Mouse (Mus musculus) heart, postnatal 10 days (tissue): ENCODE measurements around the gene Cers3. TPM values are rescaled to one million over a fixed set of nuclear protein-coding genes. Genes with fewer than 3 reads are reported as not detected.
A peak's percentile ranks its signal among the peaks of the same experiment; 100 is the strongest.

Source experiments
- DNase-seq, 2 experiments: peaks; one replicate each; pipeline ENCODE4 v3.0.0; 2021
- intact Hi-C: fragments of 180-260 bp; cut with DNase I; formaldehyde crosslinking; loops from one replicate; pipeline ENCODE4 v1.15.1; 2025
- total RNA-seq, 2 experiments: library from RNA; stranded (reverse); gene quantifications; 2 replicates each; pipeline ENCODE4 v1.2.3; 2021

Gene Cers3
- total RNA-seq, 2 experiments from 2014 or later, result 0.14 to 0.35 TPM

DNA sequence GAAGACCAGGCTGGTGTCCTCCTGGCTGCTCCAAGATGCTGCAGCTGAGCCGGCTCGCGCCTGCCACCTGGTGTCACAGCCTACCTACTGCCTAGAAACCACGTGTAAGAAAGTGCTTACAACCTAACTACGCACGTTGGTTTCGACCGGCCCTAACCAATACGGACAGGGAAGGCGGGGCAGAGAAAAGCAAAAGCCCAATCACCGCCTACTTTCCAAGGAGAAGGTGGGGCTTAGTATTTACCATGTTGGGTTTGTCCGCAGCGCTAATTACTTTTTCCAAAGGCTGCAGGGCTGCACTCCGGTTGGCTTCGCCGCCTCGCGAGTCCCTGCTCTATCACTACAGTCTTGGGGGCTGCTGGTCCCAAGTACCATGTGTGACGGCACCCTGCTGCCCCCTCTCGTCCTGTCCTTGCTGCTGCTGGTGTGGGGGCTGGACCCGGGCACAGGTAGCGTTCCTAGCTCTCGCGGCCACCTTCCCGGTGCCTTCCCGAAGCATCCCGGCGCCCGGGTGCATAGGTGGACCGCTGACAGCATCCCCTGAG, 96.2 kb downstream of the Cers3 start, which contains the start of gene Adamts17:
Adamts17 (plus strand) TSS at position 273 of the 545 bp plus-strand sequence.
- intact Hi-C loops, result loop anchor here (1.0 to 5.0 kb wide), 6 partner anchors 19 to 359 kb away; no protein-coding TSS in a partner anchor
- peak; percentile 95 to 96 for DNase-seq

DNA sequence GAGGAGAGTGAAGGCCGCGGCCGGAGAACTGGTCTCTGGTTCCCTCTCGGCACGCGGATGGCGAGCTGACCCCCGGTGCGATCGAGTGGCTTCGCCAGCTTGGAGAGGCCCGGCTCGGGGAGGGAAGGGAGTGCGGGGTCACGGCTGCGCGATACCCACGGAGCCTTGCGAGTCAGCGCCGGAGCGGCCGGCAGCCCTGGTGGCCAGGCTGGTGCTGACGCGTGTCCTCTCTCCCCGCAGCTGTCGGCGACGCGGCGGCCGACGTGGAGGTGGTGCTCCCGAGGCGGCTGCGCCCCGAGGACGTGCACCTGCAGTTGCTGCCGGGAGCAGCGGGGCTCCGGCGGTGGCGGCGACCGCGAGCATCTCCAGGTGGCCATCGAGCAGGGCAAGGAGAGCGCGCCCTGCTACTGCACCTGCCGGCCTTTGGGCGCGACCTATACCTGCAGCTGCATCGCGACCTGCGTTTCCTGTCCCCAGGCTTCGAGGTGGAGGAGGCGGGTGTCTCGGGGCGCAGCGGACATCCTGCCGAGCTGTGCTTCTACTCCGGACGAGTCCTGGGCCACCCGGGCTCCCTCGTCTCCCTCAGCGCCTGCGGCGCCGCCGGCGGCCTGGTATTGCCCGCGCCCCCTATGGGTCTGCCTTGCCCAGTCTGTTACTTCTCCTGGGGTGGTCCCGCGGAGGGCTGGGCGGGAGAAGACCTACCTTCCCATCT, 96.9 kb downstream of the Cers3 start:
- DNase-seq, result peak; percentile 54 to 61
- intact Hi-C loops, result loop anchor here (2.0 to 5.0 kb wide), 4 partner anchors 117 to 359 kb away; no protein-coding TSS in a partner anchor

DNA sequence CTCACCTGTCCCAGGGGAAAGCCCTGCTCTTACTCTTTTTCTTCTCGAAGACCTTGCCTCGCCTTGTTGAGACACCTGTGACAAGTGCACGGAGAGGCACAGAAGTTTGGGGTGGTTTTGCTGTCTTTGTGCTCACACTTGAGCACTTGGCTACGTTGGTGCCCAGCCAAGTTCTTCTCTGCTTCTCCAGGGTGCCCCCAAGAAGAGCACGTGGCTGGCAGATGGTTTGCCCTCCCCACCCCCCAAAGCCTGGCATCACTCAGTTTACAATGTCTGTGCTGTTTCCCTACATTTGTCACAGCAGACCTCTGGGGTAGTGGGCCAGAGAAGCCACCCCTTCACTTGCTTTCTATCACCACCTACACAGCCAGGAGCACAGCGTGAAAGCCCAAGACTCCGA, 97.9 kb downstream of the Cers3 start:
- no peak for DNase-seq
- intact Hi-C loops, result loop anchor here (2.0 to 5.0 kb wide), 4 partner anchors 116 to 358 kb away; no protein-coding TSS in a partner anchor

DNA sequence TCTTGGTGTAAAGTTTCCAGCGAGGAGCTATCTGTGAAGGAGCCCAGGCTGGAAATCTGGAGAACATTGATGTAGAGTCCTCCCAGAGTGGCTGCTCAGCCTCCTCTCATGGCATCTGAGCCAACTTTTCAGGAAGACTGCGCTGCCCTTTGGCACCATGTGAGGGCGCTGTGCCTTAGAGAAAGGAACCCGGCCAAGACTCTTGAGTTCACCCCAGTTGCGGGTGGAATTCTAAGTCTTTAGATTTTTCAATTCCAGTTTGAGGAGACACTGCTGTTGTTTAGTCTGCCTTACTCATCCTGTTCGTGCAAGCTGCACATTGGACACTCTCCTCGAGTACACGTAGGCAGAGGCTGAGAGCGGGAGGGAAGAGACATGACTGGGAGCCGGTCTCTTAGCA, 98.7 kb downstream of the Cers3 start:
- intact Hi-C loops, result loop anchor here (1.0 to 5.0 kb wide), 4 partner anchors 45 to 210 kb away; no protein-coding TSS in a partner anchor
- DNase-seq, result peak; percentile 89 to 93

DNA sequence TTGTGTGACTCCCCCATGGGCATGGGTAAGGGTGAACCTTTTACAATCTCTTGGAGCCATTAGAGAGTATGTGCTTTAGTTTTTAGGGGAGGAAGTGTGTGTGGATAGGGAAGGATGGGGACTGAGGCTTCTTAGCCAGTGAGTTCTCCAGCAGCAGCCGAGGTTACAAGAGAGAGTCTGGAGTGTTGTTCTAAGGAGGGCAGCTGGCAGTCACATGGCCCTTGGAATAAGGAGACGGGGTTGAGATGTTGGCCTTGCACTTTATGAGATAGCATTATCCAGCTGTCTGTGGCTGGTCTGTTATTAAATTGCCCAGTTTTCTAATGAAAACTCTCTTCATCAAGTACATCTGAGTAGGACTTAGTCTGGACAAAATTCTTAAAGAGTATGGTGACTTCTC, 100.5 kb downstream of the Cers3 start:
- DNase-seq, result no peak
- intact Hi-C loops, result loop anchor here (5.0 kb wide), 3 partner anchors 113 to 208 kb away; no protein-coding TSS in a partner anchor

DNA sequence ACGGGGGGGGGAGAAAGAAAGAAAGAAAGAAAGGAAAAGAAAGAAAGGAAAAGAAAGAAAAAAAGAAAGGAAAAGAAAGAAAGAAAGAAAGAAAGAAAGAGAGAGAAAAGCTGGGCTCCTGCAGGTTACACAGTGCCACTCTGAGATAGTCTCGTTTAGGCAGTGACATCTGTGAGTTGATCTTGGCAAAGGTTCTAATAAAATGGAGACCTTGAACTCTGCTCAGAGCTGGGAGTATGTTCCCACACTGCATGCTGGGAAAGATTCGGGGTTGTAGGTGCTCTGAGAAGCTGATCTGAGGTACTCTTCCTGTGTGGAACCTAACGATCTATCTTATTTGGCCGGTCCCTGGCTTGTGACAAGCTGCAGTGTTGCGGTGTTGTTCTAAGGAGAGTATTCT, 103.3 kb downstream of the Cers3 start:
- intact Hi-C loops, result no loop called here
- DNase-seq, result no peak

DNA sequence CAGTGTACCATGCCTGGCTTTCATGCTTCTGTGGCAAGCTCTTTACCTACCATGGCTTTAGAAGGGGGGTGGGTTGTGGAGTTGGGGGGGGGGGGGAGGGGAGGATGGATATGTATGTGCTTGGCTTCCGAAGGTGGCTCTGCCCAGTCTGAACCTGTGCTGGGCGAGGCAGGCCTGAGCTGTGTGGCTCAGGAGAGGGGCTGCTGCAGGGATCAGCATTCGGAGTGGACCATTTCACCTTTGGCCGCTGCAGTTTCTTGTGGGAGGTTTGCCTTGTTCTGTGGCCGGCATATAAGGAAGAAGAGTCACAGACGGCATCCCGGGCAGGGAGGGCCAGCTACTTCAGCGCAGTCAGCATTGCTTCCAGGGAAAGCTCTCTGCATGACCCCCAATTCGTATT, 104.0 kb downstream of the Cers3 start:
- DNase-seq, result no peak
- intact Hi-C loops, result no loop called here

DNA sequence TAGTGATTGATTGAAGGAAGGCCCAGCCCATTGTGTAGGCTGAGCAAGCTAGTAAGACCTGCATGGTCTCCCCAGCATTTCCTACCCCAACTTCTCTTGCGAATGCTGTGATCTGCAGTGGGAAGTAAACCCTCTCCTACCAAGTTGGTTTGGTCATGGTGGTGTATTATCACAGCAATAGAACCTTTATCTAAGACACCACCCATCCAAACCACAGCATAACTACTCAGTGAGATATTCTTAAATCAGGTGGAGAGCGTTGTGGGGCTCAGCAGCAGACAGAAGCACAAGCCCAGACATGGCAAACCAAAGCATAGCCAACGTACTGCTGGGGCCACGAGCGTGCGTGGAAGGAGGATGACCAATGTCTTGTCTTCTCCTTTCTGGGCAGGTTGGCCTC, 106.0 kb downstream of the Cers3 start:
- no peak for DNase-seq
- intact Hi-C loops, result no loop called here

DNA sequence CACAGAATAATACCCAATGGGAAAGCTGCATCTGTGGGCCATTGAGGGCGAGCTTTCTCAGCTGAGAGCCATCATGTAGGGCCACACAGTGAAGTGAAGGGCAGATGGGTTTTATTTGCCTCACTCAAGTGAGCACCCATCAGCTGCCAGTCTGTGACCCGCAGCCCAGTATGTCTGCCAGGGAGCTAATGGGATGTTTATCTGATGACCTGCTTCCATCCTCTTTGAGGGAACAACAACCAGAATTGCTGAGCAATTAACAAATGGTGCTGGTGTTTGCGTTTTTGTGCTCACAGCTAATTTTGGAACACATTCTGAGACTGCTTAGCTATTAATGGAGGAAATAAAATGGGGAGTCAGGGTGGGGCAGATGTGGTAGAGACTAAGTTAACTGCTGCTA, 108.9 kb downstream of the Cers3 start:
- intact Hi-C loops, result no loop called here

DNA sequence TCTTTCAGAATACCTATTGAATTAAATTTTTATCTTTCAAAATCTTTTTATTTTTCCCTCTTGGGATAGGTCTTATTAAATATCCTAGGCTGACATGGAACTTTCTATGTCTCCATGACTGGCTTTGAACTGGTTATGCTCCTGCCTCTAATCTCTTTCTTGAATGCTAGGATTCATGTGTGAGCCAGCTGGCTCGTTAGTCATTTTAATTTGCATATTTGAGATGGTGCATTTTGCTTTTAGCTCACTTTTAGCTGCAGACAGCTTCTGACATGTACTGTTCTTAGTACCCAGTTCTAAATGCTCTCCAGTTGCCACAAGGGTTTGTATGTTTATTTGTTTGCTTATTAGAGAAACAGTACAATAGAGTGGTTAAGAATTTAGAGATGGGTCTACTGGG, 114.3 kb downstream of the Cers3 start:
- intact Hi-C loops, result no loop called here
- no peak for DNase-seq

More for the DNA sequence above, 108.9 kb downstream of the Cers3 start:
- DNase-seq, result no peak

DNA sequence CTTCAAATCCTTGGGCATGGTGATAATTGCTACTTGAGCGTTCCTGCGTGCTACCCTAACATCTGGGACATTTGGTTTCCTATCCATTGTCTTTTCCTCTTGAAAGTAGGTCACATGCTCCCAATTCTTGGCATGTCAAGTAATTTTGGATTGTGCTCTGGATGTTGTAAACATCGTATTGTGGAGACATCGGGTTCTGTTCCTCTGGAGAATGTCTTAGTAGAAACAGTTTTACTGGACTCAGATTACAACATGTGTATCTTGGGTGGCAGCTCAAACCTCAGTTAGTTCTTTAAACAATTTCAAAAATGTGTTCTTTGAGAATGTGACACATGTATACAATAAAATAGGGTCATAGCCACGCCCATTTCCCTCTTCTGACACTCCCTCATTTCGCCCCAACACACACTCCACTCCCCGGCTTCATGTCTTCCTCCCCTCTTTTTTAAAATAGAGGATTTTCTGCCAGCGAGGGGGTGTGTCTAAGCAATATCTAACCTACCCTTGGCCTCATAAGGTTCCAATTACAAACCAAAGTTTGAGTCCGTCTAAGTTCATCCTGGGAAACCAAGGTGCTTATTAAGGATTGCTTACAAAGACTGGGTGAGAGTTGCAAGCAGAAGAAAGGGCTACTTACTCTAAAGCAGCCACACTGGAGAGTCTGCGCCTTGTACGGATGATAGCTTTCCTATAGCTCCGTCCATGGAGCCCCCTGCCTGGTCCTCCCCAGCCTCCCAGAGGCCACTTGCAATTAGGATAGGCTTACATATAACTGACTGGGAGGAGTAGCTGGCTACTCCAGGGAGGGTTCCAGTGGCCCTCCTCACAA, 115.2 kb downstream of the Cers3 start:
- intact Hi-C loops, result no loop called here
- DNase-seq, result no peak

DNA sequence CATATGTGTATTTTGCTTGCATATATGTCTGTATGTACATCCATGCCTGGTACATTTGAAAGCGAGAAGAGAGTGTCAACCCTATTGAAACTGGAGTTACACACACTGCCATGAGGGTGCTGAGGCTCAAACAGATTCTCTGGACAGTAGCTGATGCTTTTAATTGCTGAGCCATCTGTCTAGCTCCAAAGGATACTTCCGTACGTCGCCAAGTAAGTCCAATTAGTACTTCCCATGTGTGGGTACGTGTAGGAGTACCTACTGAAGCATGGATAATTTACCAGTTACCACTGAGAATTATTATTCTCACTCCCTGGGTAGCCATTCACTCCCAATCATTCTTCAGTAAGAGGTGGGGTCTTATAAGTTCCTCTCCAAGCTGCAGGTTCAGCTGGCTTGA, 115.9 kb downstream of the Cers3 start:
- DNase-seq, result no peak
- intact Hi-C loops, result no loop called here

DNA sequence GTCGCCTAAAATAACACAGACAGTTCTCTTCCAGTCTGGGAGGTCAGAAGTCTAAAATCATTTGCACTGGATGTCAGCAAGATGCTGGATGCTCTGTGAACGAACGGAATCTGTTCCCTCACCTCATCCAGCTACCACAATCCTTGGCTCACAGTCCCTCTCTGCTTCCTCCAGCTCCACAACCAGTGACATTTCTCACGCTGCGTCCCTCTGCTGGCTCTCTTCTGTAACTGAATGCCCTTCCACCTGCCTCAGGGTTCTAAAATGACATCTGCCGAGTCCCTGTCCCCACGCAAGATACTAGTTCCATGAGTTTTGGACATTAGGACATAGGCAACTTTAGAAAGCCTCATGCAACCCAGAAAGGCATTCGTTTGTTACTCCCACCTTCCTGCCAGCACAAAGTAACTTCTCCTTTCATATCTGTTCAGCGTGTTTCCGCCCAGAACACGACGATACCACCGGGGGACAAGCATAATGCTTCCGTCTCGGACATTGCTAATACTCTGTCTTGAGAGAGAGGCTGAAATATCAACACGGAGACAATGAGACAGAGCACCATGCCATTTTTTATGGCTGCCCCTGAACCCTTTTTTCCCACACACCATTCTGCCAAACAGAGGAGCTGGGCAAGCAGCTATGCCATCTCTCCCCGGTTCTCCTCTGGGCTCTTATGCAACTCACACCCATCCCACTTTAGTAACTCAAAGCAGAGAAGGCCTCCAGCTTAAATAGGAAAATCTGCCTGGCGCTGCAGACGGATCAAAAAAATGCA, 123.8 kb downstream of the Cers3 start:
- peak; percentile 11 to 25 for DNase-seq
- intact Hi-C loops, result no loop called here

DNA sequence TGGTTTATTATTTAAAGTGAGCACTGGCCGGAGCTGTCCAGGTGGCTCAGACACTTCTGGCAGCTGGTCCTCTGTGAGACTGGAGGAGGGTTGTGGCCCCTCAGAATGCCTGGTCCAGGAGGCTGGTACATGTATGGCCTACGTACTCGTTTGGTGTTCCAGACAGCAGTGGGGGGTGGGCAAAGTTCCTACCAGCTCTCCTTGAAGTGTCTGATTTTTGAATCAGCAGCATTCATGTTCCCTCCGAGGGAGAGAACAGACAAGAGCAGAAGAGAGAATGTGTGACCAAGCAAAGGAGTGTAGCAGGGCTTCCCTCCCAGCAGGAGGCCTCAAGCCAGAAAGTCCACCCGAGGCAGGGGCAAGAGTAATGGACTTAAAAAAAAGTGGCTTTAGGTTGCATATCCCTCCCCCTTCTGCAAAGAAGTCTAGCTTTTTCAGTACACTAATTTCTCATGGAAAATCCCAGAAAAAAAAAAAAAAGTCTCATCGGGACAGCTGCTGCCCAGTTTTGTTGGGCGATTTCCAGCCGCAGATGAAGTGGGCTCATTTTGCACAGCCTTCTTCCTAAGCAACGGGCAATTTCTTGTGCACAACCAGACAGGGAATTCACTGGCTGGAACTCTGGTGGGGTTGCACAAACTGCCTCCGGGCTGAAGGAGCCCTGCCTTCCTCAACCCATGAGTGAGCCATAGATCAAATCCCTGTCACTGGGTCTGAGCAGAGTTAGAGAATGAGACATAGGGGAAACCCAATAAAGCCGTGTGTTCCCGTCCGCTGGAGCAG, 124.6 kb downstream of the Cers3 start:
- peak; percentile 11 to 26 for DNase-seq
- intact Hi-C loops, result no loop called here

DNA sequence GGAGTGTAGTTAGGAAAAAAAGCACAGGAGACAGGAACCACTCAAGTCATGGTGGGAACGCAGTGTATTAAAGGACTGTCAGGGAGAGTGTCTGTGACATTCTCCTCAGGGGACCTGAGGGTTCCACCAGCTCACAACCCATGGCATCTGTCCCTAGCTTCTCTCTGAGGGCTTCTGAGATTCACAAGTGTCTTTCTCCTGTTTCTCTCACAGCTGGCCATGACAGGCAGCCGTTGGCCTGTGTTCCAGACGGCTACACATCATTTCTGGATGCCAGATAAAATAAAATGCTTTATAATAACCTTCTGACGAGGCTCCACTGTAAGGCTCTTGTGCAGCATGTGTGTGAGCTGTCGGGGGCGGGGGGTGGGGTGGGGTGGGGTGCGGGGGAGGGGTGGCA, 128.2 kb downstream of the Cers3 start:
- intact Hi-C loops, result no loop called here
- peak; percentile 42 to 46 for DNase-seq

DNA sequence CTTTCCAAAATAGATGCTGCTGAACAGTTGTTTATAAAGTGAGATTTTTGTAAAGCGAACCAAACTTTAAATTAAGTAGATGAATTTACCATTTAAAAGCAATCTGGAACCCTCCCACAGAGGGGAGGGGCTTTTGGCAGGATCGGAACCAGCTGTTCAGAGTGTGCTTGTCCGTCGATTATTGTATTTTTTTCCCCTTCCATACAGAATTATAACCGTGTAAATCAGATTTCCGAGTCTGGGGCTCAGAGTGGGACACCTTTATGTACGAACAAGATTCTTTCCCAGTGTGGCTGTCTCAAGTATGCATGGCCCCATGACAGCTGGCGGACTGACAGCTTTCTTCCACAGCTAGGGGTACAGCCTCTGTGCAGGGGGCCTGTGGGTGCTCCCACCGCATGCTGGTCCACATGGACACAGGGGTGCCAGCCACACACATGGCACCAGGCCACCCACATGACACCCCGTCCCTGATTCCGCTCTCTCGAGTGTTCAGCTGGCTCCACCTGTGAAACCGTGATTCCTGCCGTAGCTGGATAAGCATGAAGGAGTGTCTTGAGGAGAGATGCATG, 128.7 kb downstream of the Cers3 start:
- peak; percentile 33 to 34 for DNase-seq
- intact Hi-C loops, result no loop called here

DNA sequence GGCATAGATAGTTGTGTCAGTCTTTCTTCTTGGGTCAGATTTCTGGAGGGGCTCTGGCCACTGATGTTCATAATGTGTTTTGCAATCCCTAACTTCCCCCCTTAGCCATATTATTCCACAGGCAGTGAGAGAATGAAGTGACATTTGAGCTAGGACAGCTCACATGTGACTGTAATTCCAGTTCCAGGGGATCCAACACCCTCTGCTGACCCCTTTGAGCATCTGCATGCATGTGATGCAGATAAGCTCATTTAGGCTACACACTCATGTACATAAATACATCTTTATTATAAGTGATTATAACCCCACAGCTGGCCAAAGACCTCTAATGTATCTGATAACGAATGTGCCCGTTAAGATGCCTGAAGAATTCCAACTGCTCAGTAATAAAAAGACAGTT, 129.9 kb downstream of the Cers3 start:
- intact Hi-C loops, result no loop called here
- no peak for DNase-seq
